Mouse (Mus musculus): ENCODE measurements around the gene Vwa8.

- TF ChIP-seq GATA1 (IDR thresholded peaks at IDR 0.05; ENCODE audit: low read length) (no peak), TAL1 (IDR thresholded peaks at IDR 0.05; ENCODE audit: low read length) (no peak)
These were observed 288.2 kb downstream of the Vwa8 start for GRCm38 (mm10) chr14:79137100-79137499.
